Mouse (Mus musculus) CH12.LX (cell line): ENCODE data around the gene Pcdh9.

Experiments used
- CTCF ChIP-seq, 2 experiments: IDR thresholded peaks in 1 of 2; conservative IDR thresholded peaks in 1 of 2; 2 replicates each; pipeline ENCODE4 v1.5.1; 2011 to 2012; ENCODE audit warnings: low read depth in 2 of 2, low read length in 2 of 2, improper control_type of control experiment in 1 of 2, inconsistent platforms in 1 of 2, mild to moderate bottlenecking in 1 of 2, moderate library complexity in 1 of 2
- ETS1 ChIP-seq: conservative IDR thresholded peaks from 2 replicates; pipeline ENCODE4 v1.6.1; 2012; ENCODE audit warnings: low read depth, mild to moderate bottlenecking, inconsistent platforms, low read length, improper control_type of control experiment, moderate library complexity
- MAFK ChIP-seq: IDR thresholded peaks from 2 replicates; pipeline ENCODE4 v1.6.1; 2011; ENCODE audit warnings: low read length, improper control_type of control experiment; ENCODE audit not compliant: insufficient replicate concordance
- POLR2A ChIP-seq: IDR thresholded peaks from 2 replicates; pipeline ENCODE4 v1.6.1; 2011; ENCODE audit warnings: low read depth, mild to moderate bottlenecking, improper control_type of control experiment, low read length
- TCF12 ChIP-seq: IDR thresholded peaks from 2 replicates; pipeline ENCODE4 v1.6.1; 2014; ENCODE audit warnings: low read depth, mild to moderate bottlenecking, inconsistent platforms, low read length, improper control_type of control experiment

DNA sequence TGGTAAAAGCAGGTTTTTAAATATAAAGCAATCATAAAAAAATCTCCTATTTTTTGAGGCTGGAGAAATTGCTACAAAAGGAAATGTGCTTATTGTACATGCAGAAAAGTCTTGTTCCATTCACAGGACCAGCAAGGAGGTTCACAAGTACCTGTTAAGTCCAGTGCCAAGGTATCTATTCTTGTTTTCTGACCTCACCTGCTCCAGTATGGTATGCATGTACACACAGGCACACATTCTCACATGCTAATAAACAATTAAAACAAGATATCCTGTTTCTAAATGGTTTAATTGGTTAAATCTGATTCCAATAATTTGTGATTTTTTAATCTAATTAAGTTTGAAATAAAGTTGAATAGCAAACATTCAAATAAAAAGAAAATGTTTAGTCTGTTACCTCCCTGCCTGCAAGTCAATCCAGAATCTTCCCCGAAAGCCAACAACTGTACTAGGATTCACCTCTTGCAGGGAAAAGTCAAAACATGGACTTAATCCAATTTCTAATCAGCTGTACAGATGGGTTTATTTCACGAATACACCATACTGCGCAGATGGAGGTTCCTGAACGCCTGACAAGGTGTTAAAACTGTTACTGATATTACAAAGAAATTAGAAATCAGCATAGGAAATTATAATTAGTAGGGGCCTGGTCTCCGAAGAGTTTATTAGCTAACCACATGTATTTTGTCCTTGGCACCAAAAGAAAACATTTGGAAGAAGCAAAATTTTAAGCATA is 439.4 kb downstream of the Pcdh9 start:
- TF ChIP-seq CTCF (conservative IDR thresholded peaks at IDR 0.05 in 1 of 2, IDR thresholded peaks at IDR 0.05 in 1 of 2; ENCODE audit: low read depth in 2 of 2, low read length in 2 of 2) (no peak), TCF12 (no peak), ETS1 (no peak), POLR2A (no peak), MAFK (no peak)
